Mouse (Mus musculus): ENCODE data around the gene Golga5. TPM values are rescaled to one million over a fixed set of nuclear protein-coding genes. Genes with fewer than 3 reads are reported as not detected.
A peak's percentile ranks its signal among the peaks of the same experiment; 100 is the strongest.

Golga5 gene
- total RNA-seq (2014; rRNA removed), result 20.8 and 26.0 TPM in 2 replicates
- 23.0 and 23.3 TPM in 2 replicates for polyA plus RNA-seq (2015; fragmentation: Nextera tagmentation; extraction: Ambion mirVana)

- H3K4me1 ChIP-seq (ENCODE audit: insufficient read depth, low read length), result no peaks in the 10 kb centered on the region
- peak within 1 kb of the TSS; percentile 86 for H3K9ac ChIP-seq (replicated peaks; ENCODE audit: low read length, poor library complexity, severe bottlenecking)
- H3K36me3 ChIP-seq (ENCODE audit: insufficient read depth, low read length), result peaks cover 14% of the 10 kb centered on the region
- H3K4me2 ChIP-seq (ENCODE audit: low read depth, low read length, poor library complexity, severe bottlenecking), result peak within 1 kb of the TSS; percentile 88
- peak within 1 kb of the TSS; percentile 84 for H3K27ac ChIP-seq (ENCODE audit: low read depth, low read length)
- H3K4me3 ChIP-seq (ENCODE audit: low read depth, low read length), result peak within 1 kb of the TSS; percentile 87
- ATAC-seq (ENCODE audit: low FRiP score) (peak; percentile 99), DNase-seq (ENCODE audit: low spot score) (peak; percentile 97)
- WGBS, result under 1% methylated on average over 67 of the region's 86 CpGs
- no peaks in the 10 kb centered on the region for H3K9me3 ChIP-seq (ENCODE audit: low read length)
- no peak for TF ChIP-seq CTCF (IDR thresholded peaks at IDR 0.05)
- H3K27me3 ChIP-seq (ENCODE audit: insufficient read depth, low read length), result no peaks in the 10 kb centered on the region
Observed at GRCm38 (mm10) chr12:102468894-102469764, at the start of gene Golga5. Gene Golga5 (plus strand): TSS chr12:102469135.

GRCm38 (mm10) chr12:102419544-102419943, 49.4 kb upstream of the Golga5 start:
- no peak for TF ChIP-seq CTCF (IDR thresholded peaks at IDR 0.05)
- Histone ChIP-seq H3K27me3 (ENCODE audit: insufficient read depth, low read length) (no peaks in the 10 kb centered on the region), H3K4me1 (ENCODE audit: insufficient read depth, low read length) (no peaks in the 10 kb centered on the region), H3K4me2 (ENCODE audit: low read depth, low read length, poor library complexity, severe bottlenecking) (no peak overlapping the region), H3K4me3 (ENCODE audit: low read depth, low read length) (no peak overlapping the region), H3K9me3 (ENCODE audit: low read length) (no peaks in the 10 kb centered on the region), H3K27ac (ENCODE audit: low read depth, low read length) (no peak overlapping the region), H3K9ac (replicated peaks; ENCODE audit: low read length, poor library complexity, severe bottlenecking) (no peak overlapping the region), H3K36me3 (ENCODE audit: insufficient read depth, low read length) (peaks cover 16% of the 10 kb centered on the region)
- peak; percentile 88 for DNase-seq (ENCODE audit: low spot score)
- 42% methylated on average over 3 of the region's 3 CpGs for WGBS
- ATAC-seq (ENCODE audit: low FRiP score), result peak; percentile 59; the same call in 1 of the 2 replicates

- H3K9ac ChIP-seq (replicated peaks; ENCODE audit: low read length, poor library complexity, severe bottlenecking), result no peak overlapping the region
- H3K27me3 ChIP-seq (ENCODE audit: insufficient read depth, low read length), result no peaks in the 10 kb centered on the region
- WGBS, result 91% methylated on average over 10 of the region's 10 CpGs
- no peak overlapping the region for H3K27ac ChIP-seq (ENCODE audit: low read depth, low read length)
- no peaks in the 10 kb centered on the region for H3K9me3 ChIP-seq (ENCODE audit: low read length)
- H3K4me2 ChIP-seq (ENCODE audit: low read depth, low read length, poor library complexity, severe bottlenecking), result no peak overlapping the region
- ATAC-seq (ENCODE audit: low FRiP score), result no peak
- no peak for TF ChIP-seq CTCF (IDR thresholded peaks at IDR 0.05)
- H3K4me3 ChIP-seq (ENCODE audit: low read depth, low read length), result no peak overlapping the region
- peaks cover 11% of the 10 kb centered on the region for H3K36me3 ChIP-seq (ENCODE audit: insufficient read depth, low read length)
- H3K4me1 ChIP-seq (ENCODE audit: insufficient read depth, low read length), result no peaks in the 10 kb centered on the region
- peak; percentile 29 for DNase-seq (ENCODE audit: low spot score)
Observed at GRCm38 (mm10) chr12:102420168-102420890, 48.6 kb upstream of the Golga5 start.

- H3K27ac ChIP-seq (ENCODE audit: low read depth, low read length), result no peak overlapping the region
- DNase-seq (ENCODE audit: low spot score) (no peak), ATAC-seq (ENCODE audit: low FRiP score) (no peak)
- H3K4me1 ChIP-seq (ENCODE audit: insufficient read depth, low read length), result no peaks in the 10 kb centered on the region
- H3K4me2 ChIP-seq (ENCODE audit: low read depth, low read length, poor library complexity, severe bottlenecking), result no peak overlapping the region
- H3K9me3 ChIP-seq (ENCODE audit: low read length), result no peaks in the 10 kb centered on the region
- H3K36me3 ChIP-seq (ENCODE audit: insufficient read depth, low read length), result peaks cover 11% of the 10 kb centered on the region
- 76% methylated on average over 6 of the region's 6 CpGs for WGBS
- no peaks in the 10 kb centered on the region for H3K27me3 ChIP-seq (ENCODE audit: insufficient read depth, low read length)
- H3K9ac ChIP-seq (replicated peaks; ENCODE audit: low read length, poor library complexity, severe bottlenecking), result no peak overlapping the region
- H3K4me3 ChIP-seq (ENCODE audit: low read depth, low read length), result no peak overlapping the region
- TF ChIP-seq CTCF (IDR thresholded peaks at IDR 0.05), result no peak
Observed at GRCm38 (mm10) chr12:102422065-102422464, 46.9 kb upstream of the Golga5 start.

GRCm38 (mm10) chr12:102422623-102423320, 46.2 kb upstream of the Golga5 start:
- no peak overlapping the region for H3K9ac ChIP-seq (replicated peaks; ENCODE audit: low read length, poor library complexity, severe bottlenecking)
- no peak overlapping the region for H3K4me3 ChIP-seq (ENCODE audit: low read depth, low read length)
- H3K4me2 ChIP-seq (ENCODE audit: low read depth, low read length, poor library complexity, severe bottlenecking), result no peak overlapping the region
- no peaks in the 10 kb centered on the region for H3K4me1 ChIP-seq (ENCODE audit: insufficient read depth, low read length)
- no peak overlapping the region for H3K27ac ChIP-seq (ENCODE audit: low read depth, low read length)
- peaks cover 11% of the 10 kb centered on the region for H3K36me3 ChIP-seq (ENCODE audit: insufficient read depth, low read length)
- H3K9me3 ChIP-seq (ENCODE audit: low read length), result no peaks in the 10 kb centered on the region
- no peak for ATAC-seq (ENCODE audit: low FRiP score)
- no peak for DNase-seq (ENCODE audit: low spot score)
- no peaks in the 10 kb centered on the region for H3K27me3 ChIP-seq (ENCODE audit: insufficient read depth, low read length)
- no peak for TF ChIP-seq CTCF (IDR thresholded peaks at IDR 0.05)
- 91% methylated on average over 11 of the region's 11 CpGs for WGBS

Data from midbrain, postnatal 0 days (tissue).